Comparison of ENCODE assay signal across 17 mouse cellular contexts in genomic region chr12:17241016-17241415, GRCm38 (mm10).
"Had no signal": no experiment of that assay in that cellular context is flagged by ENCODE, and none has a peak within 500 bp of the region (broad histone marks: within the 10 kb centered on the region; RNA-seq: fewer than 3 reads in every experiment).

No protein-coding gene starts in this region.

- H3K27ac ChIP-seq: kidney, postnatal 0 days; limb, embryonic 12.5 days; limb, embryonic 15.5 days; liver, embryonic 14.5 days; macrophage; midbrain, embryonic 12.5 days; neural tube, embryonic 13.5 days had no signal

- ATAC-seq: liver, postnatal 0 days; lung, postnatal 0 days; midbrain, embryonic 16.5 days had no signal

- DNase-seq: kidney, adult 2 months; kidney, postnatal 36 days; liver, postnatal 0 days; lung, embryonic 14.5 days; right cerebral cortex, postnatal 25 days; thymus, adult 18-20 months; thymus, postnatal 36 days had no signal

- H3K4me3 ChIP-seq: limb, embryonic 12.5 days; limb, embryonic 15.5 days; midbrain, embryonic 12.5 days; myocyte; neural tube, embryonic 13.5 days had no signal
